Mouse (Mus musculus) lung, postnatal 0 days (tissue): ENCODE measurements around the gene 1500011B03Rik.

Source experiments
- CTCF ChIP-seq: IDR thresholded peaks from 2 replicates; pipeline ENCODE4 v1.5.1; 2016; ENCODE audit warnings: antibody characterized with exemption, mild to moderate bottlenecking
- EP300 ChIP-seq: IDR thresholded peaks from 2 replicates; pipeline ENCODE4 v1.6.1; 2016; ENCODE audit warnings: antibody characterized with exemption, mild to moderate bottlenecking, control low read depth

GRCm38 (mm10) chr5:114827427-114827826, 4.2 kb upstream of the 1500011B03Rik start:
- TF ChIP-seq EP300 (no peak), CTCF (no peak)
